Mouse (Mus musculus): ENCODE measurements at regions not wholly inside any gene's neighbourhood (a gene's known extent, or its start where the extent isn't known, plus 50 kb on each side); places are given as distances from the start of the nearest gene placed in this dataset.

GRCm38 (mm10) chr15:64532260-64533120, 285.0 kb upstream of the Gm21798 start:
- no peak for DNase-seq (ENCODE audit: low spot score)

- no peak for DNase-seq (ENCODE audit: low spot score)
These were observed 284.2 kb upstream of the Gm21798 start for GRCm38 (mm10) chr15:64533169-64533795.

- DNase-seq (ENCODE audit: low spot score): no peak
These were observed 283.3 kb upstream of the Gm21798 start for GRCm38 (mm10) chr15:64534166-64534565.

- DNase-seq (ENCODE audit: low spot score): no peak
These were observed 282.3 kb upstream of the Gm21798 start for GRCm38 (mm10) chr15:64535160-64535559.

- DNase-seq (ENCODE audit: low spot score): no peak
These were observed 276.1 kb upstream of the Gm21798 start for GRCm38 (mm10) chr15:64541395-64541794.

GRCm38 (mm10) chr15:64542250-64542901, 275.1 kb upstream of the Gm21798 start:
- no peak for DNase-seq (ENCODE audit: low spot score)

GRCm38 (mm10) chr15:64542908-64543307, 274.6 kb upstream of the Gm21798 start:
- no peak for DNase-seq (ENCODE audit: low spot score)

GRCm38 (mm10) chr15:64546035-64546434, 271.5 kb upstream of the Gm21798 start:
- no peak for DNase-seq (ENCODE audit: low spot score)

- DNase-seq (ENCODE audit: low spot score): no peak
These were observed 260.0 kb upstream of the Gm21798 start for GRCm38 (mm10) chr15:64557540-64557939.

- no peak for DNase-seq (ENCODE audit: low spot score)
These were observed 259.3 kb upstream of the Gm21798 start for GRCm38 (mm10) chr15:64558220-64558619.

- no peak for DNase-seq (ENCODE audit: low spot score)
These were observed 254.9 kb upstream of the Gm21798 start for GRCm38 (mm10) chr15:64562431-64563111.

GRCm38 (mm10) chr15:64564703-64565102, 252.8 kb upstream of the Gm21798 start:
- DNase-seq (ENCODE audit: low spot score): no peak

GRCm38 (mm10) chr15:64576891-64577535, 240.5 kb upstream of the Gm21798 start:
- DNase-seq (ENCODE audit: low spot score): no peak

- no peak for DNase-seq (ENCODE audit: low spot score)
These were observed 238.5 kb upstream of the Gm21798 start for GRCm38 (mm10) chr15:64578991-64579390.

GRCm38 (mm10) chr15:64580481-64580880, 237.0 kb upstream of the Gm21798 start:
- DNase-seq (ENCODE audit: low spot score): no peak

GRCm38 (mm10) chr15:64581046-64581445, 236.4 kb upstream of the Gm21798 start:
- no peak for DNase-seq (ENCODE audit: low spot score)

- DNase-seq (ENCODE audit: low spot score): no peak
These were observed 233.4 kb upstream of the Gm21798 start for GRCm38 (mm10) chr15:64584129-64584528.

- DNase-seq (ENCODE audit: low spot score): no peak
These were observed 230.7 kb upstream of the Gm21798 start for GRCm38 (mm10) chr15:64586776-64587175.

GRCm38 (mm10) chr15:64590092-64590881, 227.2 kb upstream of the Gm21798 start:
- DNase-seq (ENCODE audit: low spot score): no peak

GRCm38 (mm10) chr15:64613503-64613902, 204.0 kb upstream of the Gm21798 start:
- DNase-seq (ENCODE audit: low spot score): no peak

- DNase-seq (ENCODE audit: low spot score): no peak
These were observed 199.0 kb upstream of the Gm21798 start for GRCm38 (mm10) chr15:64618471-64618870.

All from spleen, adult 12 weeks (tissue).